Mouse (Mus musculus): ENCODE results near the gene Ctc1.

GRCm38 (mm10) chr11:69036486-69037230, 20.9 kb downstream of the Ctc1 start:
- TF ChIP-seq CTCF (IDR thresholded peaks at IDR 0.05; ENCODE audit: insufficient read depth, low read length) (no peak), POLR2A (IDR thresholded peaks at IDR 0.05; ENCODE audit: borderline replicate concordance, extremely low read depth, low read depth, low read length) (no peak)
